Mouse (Mus musculus): Measurements from ENCODE around the gene Sema3f.

Gene Sema3f

DNA sequence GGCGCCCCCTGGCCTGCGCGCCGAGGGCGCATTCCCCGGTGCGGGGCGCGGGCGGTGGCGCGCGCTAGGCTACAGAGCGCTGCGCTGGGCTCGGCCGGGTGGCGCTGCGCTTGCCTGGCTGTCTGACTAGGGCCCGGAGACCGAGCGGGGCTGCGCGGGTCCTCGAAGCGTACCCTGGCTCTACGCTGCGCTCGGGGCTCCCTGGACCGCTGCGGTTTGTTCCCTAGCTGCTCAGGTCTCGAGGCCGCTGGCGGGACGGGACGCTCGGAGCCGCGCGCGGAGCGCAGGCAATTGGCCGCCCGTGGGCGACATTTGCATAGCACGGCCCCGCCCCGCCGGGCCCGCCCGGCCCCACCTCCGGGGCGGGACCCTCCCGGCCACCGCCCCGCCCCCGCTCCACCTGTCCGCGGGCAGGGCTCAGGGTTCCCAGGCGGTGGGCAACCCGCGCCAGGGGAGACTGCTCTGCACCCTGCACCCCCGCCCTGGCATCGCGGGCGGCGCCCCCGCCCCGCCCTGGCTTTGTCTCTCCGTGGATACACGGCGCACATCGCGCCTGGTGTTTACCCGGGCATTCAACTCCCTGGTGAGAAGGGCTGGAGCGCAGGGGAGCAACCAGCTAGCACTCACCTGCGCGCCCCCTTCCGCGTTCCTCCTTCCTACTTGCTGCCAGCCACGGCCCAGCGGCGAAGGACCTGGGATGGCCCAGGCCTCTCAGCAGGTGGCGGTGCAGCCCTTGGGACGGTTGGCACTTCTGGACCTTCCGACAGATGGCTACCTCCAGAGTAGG, at the start of gene Sema3f:
TSS of gene Sema3f (minus strand) at position 779 of the 787 bp plus-strand sequence.
- DNase-seq = peak; percentile 82

DNA sequence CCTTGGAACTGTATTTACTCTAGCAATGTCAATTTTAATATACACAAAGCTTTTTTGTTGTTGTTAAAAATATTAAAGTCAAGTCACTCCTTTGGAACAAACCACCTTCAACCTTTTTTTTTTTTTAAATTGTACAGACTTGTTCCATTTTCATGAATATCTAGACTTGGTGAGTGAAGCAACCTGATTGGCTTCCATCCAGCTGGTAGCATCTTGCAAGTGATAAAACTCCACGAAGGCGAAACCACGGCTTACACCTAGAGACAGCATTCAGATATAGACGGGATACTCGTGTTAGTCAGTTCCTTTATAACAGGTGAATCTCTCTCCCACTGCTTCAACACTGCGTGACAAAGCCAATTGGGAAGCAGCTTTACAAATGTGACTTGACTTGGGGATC, 49.3 kb upstream of the Sema3f start:
- no peak for DNase-seq

DNA sequence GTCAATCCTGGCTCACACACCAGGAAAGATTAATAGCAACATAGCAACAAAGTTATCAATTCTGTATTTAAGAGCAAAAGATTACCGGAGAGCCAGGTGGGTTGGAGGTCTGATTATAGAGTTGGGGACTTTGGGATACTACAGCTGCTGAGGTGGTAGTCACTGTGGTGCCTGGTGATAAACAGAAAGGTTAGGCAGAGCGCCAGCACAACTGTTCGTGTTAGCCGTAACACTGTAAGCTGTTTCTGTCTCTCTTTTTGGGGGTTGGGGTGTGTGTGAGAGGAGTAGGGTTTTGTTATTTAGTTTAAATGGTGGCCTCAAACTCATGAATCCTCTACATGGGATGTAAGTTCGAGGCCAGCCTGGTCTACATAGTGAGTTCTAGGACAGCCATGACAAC, 40.1 kb upstream of the Sema3f start:
- DNase-seq = no peak

DNA sequence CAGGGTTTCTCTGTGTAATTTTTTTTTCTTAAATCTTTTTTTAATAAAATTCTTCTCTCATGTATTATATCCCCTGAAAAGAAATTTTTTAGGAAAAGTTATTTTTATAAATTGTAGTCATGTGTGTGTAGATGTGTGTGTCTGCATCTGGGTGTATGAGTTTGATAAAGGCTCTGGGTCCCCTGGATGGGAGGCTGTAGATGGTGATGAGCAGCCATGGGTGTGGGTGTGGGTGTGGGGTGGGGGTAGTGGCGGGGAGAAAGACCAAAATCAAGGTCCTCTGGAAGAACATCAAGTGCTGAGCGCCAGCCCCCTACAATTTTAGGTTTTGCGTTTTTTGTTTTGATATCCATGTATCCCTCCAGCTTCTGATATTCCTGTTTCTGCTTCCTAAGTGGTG, 37.8 kb upstream of the Sema3f start:
- DNase-seq = no peak

- DNase-seq = no peak
Measured at GRCm38 (mm10) chr9:107747310-107747709, 37.0 kb upstream of the Sema3f start.

DNA sequence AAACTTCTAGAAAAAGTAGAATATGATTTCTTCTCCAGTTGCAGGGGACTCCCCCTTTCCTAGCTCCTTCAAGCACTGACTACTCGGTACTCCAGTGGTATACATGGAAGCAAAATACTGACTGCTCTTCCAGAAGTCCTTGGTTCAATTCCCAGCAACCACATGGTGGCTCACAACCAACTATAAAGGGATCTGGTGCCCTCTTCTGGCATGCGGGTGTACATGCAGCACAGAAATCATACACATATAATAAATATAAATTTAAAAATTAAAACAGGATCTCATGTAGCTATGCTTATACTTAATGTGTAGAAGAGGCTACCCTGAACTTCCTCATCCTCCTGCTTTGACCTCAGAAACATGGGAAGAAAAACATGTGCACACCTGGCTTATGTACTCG, 36.4 kb upstream of the Sema3f start:
- no peak for DNase-seq

GRCm38 (mm10) chr9:107744061-107744460, 33.8 kb upstream of the Sema3f start:
- DNase-seq = no peak

- DNase-seq = no peak
Measured at GRCm38 (mm10) chr9:107738841-107739202, 28.5 kb upstream of the Sema3f start.

GRCm38 (mm10) chr9:107738020-107738840, 28.0 kb upstream of the Sema3f start:
- DNase-seq = peak; percentile 85

DNA sequence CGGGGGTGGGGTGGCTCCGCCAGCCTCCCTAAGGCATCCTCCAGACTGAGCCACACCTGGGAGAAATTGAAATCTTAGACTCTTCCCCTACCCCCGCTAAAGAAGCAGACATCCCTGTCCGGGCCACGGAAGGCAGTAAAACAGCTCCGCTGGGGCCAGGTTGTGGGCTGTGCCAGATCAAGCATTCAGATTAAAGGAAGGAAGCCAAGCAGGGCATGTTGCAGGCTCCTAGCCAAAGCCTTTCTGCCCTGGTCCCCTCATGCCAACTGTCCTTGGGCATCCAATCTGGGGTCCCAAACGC, 25.9 kb upstream of the Sema3f start:
- DNase-seq = peak; percentile 29

- no peak for DNase-seq
Measured at GRCm38 (mm10) chr9:107735356-107736184, 25.3 kb upstream of the Sema3f start.

GRCm38 (mm10) chr9:107734567-107734971, 24.3 kb upstream of the Sema3f start:
- DNase-seq = no peak

DNA sequence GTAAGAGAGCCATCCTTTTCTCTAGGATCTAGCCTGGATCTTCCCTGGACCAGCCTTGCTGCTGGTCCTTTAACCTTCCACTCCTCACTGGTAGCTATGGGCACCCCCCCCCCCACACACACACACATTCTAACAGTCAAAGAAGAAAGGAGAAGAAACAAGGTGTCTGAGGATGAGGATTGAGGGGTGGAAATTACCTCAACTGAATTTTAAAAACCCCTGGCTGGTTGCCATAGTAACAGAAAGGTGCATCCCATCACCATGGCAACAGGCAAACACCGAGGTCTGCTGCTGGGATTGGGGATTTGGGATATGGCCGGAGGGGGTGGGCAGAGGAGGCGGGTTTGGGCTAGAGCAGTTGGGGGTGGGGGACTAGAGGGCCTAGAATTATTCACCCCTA, 19.4 kb upstream of the Sema3f start:
- no peak for DNase-seq

DNA sequence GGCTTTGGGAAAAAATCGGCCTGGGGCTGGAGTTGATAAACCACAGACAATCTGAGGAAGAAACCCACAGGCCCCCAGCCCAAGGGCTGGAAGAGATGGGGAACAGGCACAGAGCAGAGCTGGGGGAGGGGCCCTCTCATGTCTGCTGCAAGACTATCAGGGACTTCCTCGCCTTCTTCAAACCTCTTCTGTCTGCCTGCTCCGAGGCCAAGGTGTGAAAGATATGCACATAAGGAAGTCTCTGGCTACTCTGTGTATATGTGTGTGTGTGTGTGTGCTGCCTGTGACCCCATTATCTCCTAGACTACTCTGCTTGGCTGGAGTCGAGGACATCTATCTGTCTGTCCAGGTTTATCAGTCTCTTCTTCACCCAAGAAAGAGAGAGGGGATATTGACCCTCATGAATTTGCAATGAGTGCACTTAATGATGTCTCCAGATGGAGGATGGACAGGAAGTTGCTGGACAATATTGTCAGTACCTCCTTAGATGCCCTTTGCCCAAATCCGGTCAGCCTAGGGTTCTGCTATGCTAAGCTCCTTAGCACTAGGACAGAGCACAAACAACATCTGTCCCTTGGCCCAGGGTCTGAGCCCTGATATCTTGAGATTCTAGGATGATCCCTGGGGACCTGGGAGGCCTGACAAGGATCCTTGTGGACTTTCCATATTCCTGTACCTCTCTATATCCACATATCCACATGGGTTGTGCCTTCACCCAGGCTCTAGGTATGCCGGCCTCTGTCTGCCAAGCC, 18.8 kb upstream of the Sema3f start:
- DNase-seq = no peak

GRCm38 (mm10) chr9:107727041-107727440, 16.8 kb upstream of the Sema3f start:
- no peak for DNase-seq

GRCm38 (mm10) chr9:107724796-107725195, 14.5 kb upstream of the Sema3f start:
- DNase-seq = no peak

GRCm38 (mm10) chr9:107723794-107724531, 13.7 kb upstream of the Sema3f start:
- no peak for DNase-seq

DNA sequence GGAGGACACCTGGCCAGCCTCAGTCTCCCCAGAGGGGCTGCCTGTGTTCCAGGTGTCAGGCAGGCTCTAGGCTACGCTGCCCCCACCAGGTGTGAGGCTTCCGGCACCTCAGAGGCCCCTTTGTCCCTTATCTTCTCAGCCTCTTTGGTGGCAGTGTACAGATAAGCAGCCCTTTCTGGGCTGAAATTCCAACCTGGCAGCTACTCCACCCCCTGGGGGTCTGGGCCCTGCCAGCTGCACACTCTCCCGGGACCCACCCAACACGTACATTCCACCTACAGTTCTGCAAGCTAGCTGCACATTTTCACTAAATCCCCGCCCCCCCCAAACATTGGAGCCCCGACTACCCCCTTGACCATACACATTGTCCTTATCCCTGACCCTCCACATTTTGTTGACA, 13.0 kb upstream of the Sema3f start:
- DNase-seq = no peak

DNA sequence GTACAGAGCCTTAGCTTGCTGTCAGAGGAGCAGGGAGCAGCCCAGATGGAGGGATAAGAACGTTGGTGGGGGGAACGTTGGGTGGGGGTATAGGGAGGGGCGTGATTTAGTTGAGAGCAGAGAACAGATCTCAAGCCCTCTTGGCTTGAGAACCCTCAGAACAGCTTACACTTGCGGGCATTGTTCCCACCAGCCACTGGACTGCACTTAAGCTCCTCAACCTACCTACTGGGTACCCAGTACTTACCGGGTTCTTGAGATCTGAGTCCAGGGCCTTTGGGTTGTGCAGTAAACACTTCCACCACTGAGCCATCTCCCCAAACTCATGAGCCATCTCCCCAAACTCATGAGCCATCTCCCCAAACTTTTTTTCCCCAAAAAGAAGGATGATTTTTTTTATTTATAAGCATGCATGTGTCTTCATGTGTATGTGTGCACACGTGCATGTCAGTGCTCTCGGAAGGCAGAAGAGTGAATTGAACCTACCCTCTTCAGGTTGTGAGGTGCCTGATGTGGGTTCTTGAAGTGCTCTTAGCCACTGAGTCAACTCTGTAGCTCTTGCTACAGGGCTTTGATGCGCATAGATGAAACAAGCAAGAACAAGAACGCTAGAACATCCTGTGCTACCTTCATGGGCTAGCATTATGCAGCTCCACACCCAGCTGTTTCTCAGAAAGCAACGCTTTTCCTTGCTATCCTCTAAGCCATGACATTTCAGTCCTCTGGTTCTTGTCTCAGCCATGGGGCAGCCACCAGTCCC, 8.7 kb upstream of the Sema3f start:
- no peak for DNase-seq

GRCm38 (mm10) chr9:107716951-107717350, 6.7 kb upstream of the Sema3f start:
- DNase-seq = no peak

GRCm38 (mm10) chr9:107715632-107716031, 5.4 kb upstream of the Sema3f start:
- DNase-seq = no peak

Data from cerebellum, adult 8-10 months (tissue).